Mouse (Mus musculus) spleen, adult 2 months (tissue): Measurements from ENCODE around the gene Ginm1.

Source experiments
- CTCF ChIP-seq: fragments of 200-500 bp; IDR thresholded peaks from 2 replicates; pipeline ENCODE4 v1.5.1; 2011; ENCODE audit warnings: mild to moderate bottlenecking, inconsistent platforms; ENCODE audit not compliant: insufficient read depth, insufficient read length, insufficient replicate concordance; ENCODE audit errors: extremely low read depth
- POLR2A ChIP-seq: fragments of 200-500 bp; IDR thresholded peaks from 2 replicates; pipeline ENCODE4 v1.6.1; 2011; ENCODE audit warnings: low read depth, low read length, inconsistent platforms

DNA sequence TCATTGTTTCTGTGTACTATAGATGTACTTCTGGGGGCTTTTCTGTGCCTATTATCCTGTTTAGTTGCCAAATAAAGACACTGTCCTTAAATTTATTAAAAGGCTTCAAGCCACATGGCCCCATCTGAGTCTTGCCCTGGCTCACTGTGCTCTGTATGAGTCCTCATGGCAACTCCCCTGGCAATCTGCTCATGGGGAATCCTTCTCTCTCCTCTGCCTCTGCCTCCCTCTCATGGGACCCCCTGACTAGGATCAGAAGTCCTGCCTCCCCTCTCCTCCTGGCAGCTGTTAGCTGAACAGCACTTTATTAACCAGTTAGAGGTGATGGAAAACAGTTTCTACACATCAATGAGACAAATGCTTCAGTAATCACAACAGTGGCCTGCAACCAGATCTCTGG is 61.0 kb downstream of the Ginm1 start:
- TF ChIP-seq POLR2A (no peak), CTCF (no peak)
